Mouse (Mus musculus): ENCODE data around the gene Ttll12. TPM values are rescaled to one million over a fixed set of nuclear protein-coding genes. Genes with fewer than 3 reads are reported as not detected.

The Ttll12 gene
- total RNA-seq, 1 experiment from 2014 or later = 26.0 TPM

DNA sequence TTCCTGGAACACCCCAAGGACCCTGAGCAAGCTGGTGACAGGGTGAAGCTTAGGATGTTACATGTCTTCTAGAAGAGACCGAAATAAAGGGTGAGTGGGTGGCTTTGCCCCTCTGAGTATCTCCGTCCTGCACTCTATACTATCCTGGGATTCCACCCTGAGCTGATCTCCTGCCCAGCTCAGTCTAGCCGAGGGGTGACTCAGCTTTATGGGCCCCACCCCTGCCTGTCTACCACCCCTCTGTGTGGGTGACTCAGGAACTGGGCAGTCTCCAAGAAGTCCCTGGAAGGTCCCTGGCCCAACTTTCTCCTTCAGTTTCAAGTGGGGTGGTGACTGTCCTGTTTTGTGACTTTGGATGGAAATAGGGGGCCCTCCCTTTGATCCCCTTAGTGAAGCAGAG lies 29.5 kb downstream of the Ttll12 start:
- ATAC-seq (replicated peaks; ENCODE audit: low read depth, poor library complexity, severe bottlenecking) = no peak

DNA sequence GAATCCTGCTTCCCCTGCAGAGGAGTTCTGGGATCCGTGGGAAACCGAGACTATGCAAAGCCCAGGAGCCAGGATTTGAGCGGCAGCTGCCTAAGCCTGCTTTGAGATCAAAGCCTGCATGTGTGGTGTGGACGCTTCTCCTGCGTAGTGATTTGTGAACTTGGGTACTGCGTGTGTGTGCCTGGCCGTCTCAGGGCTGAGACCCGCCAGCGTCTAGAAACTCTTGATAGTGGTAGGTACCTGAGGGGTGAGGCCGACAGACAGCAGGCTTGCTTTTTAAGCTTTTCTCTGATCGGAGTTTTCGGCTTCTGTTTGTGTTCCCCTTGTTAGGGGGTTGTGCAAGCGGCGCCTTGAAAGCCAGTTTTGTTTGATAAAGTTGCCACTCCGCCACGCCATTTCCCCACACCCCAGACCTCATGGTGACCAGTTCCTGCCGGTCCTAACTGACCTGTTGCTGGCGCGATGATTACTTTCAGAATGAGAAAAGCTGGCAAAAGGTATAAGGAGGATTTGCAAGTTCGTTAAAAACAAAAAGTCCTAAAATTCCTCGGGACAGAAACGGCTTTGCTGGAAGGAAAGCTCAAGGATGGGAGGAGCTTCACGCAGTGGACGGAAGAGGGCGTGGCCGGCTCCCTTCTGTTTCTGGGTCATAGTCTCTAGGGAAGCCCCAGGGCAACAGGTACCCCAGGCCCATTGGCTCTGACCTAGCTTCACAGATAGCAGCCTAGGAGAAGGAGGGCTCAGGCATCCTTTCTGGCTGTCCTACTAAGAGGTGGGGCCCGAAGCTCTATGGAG lies 30.9 kb downstream of the Ttll12 start:
- ATAC-seq (replicated peaks; ENCODE audit: low read depth, poor library complexity, severe bottlenecking) = peak; percentile 42

DNA sequence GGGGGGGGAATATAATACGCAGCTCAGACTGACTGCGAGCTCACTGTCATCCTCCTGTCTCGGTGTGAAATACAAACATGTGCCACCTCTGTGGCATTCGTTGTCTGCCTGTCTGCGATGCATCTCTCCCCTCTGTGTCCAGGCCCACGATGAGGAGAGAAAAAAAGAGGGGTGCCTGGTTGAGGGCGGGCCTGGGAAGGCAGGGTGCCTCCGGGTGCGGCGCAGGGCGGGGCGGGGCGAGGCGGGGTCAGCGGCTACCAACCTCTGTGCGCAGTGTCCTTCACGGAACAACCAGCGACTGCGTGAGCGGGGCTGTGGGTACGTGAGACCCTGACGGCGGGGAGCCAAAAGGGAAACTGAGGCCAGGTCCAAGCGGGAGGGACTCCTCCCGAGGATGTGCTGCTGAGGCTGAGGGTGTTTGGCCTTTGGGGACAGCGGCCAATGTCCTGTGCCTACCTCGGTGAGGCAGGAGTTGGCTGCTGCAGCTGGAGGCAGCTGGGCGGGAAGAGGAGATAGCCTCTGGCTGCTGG lies 31.6 kb downstream of the Ttll12 start, which contains the start of the genes Tspo and Mcat:
Gene Tspo, plus strand, starts transcription at position 266 of the 530 bp plus-strand sequence.
Gene Mcat, minus strand, starts transcription at position 461 of the 530 bp plus-strand sequence.
- ATAC-seq (replicated peaks; ENCODE audit: low read depth, poor library complexity, severe bottlenecking) = peak; percentile 55

DNA sequence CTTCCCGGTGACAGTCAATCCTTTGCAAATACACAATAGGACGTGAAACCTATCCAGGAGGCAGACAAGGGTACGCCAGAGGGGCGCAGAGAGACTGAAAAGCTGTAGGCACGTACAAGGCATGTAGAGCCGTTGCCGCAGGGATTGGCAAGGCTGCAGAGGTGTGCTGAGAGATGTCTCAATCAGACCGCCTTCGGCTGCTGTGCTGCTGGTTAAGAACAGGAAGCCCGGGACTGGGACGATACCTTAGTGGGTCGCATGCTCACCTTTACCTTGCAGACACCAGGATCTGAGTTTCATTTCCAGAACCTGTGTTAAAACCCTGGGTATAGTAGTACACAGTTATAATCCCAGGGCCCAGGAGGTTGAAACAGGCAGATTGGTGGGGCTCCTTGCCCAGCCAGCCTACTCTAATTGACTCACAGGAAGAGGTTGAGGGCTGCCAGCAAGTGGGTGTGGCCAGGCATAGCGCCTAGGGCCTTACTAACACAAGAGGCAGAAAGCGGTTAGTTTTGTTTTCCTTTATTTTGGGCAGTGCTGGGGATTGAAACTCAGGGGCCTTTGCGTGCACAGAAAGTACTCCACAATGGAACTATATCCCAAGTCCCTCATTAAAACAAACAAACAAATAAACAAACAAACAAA lies 32.2 kb downstream of the Ttll12 start:
- ATAC-seq (replicated peaks; ENCODE audit: low read depth, poor library complexity, severe bottlenecking) = peak; percentile 73

DNA sequence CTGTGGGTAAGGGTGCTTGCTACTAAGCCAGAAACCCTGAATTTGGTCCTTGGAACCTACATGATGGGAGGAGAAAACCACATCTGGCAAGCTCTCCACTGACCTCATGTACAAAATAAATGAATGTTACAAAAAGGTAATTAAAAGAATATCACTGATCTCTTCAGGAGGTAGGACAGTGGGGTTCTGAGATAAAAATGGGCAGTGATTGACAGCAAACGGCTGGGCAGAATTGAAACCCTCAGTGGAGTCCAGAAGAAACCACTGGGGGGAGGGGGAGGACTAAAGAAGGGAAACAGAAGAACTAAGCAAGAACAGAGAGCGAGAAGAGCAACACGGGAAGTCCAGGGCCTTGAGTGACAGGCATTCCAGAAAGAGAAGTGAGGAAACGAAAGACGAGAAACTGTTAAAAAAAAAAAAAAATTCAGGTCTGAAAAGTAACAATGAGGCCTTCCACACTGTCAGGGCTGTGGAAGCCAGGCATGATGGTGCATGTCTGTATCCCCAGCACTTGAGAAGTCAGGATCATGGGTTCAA lies 33.9 kb downstream of the Ttll12 start:
- peak; percentile 23; the same call in 1 of the 2 replicates for ATAC-seq (replicated peaks; ENCODE audit: low read depth, poor library complexity, severe bottlenecking)

DNA sequence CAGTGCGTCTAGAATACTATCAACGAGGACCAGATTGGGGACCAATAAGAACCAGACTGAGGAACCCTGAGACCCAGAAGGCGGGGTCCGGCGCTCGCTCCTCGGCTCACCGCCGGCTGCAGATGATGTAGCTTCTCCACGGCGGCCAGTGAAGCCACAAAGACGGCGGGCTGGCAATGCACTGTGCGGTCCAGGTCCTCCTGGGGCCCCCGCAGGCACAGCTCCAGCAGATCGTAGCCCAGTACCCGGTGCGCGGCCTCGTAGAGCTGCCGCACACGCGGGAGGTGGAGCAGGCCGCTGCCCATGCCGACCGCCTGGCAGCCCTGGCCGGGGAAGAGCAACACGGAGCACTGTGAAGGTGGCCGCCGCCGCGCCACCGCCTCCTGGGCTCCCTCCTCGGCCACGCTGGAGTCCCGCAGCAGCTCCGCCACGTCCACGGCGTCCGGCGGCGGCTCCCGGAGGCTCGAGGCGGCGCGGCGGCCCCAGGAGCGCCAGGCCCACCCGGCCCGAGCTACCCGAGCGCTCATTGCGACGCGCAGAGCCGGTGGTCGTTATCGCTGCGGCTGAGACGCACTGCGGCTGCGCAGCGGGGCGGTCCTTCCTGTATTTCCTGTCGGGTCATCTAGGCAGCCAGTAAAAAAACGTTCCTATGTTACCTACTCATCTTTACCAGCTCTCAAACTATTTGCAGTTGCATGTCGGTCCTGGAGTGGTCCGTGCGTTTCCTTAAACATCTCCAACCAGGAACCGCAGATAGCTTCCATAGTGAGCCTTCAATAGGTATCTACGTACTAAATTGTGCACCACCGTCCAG lies 39.6 kb downstream of the Ttll12 start:
- ATAC-seq (replicated peaks; ENCODE audit: low read depth, poor library complexity, severe bottlenecking) = peak; percentile 85

DNA sequence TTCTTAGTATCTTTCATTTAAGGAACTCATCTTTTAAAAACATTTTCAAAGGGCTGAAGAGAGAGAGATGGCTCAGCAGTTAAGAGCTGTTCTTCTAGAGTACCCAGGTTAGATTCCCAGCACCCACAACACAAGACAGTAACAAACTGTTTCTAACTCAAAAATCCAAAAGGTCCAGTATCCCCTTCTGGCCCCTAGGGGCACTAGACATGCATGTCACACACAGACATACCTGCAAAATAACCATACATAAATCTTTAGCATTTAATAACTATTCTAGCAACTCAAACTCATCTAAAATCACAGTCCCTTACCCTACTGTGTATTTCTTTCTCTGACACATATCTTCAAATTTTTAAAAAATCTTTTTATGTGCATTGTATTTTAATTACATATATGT lies 41.1 kb downstream of the Ttll12 start:
- no peak for ATAC-seq (replicated peaks; ENCODE audit: low read depth, poor library complexity, severe bottlenecking)

DNA sequence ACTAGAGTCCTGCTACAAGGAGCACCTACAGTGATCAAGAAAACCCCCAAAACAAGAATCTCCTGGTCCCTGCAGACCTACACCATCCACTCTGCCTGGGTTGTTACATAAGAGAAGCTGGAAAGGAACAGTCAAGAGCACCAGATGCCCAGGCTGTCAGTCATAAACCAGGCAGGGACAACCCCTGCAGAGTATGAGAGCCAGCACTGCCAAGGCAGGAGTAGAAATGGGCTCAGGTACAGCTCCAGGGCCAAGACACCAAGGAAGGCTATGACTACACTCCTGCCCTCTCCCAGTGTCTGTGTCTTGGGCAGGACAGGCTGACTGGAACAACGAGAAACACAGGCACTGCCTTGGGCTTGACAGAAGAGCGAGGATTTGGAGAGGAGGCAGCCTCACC lies 44.8 kb downstream of the Ttll12 start:
- ATAC-seq (replicated peaks; ENCODE audit: low read depth, poor library complexity, severe bottlenecking) = no peak

DNA sequence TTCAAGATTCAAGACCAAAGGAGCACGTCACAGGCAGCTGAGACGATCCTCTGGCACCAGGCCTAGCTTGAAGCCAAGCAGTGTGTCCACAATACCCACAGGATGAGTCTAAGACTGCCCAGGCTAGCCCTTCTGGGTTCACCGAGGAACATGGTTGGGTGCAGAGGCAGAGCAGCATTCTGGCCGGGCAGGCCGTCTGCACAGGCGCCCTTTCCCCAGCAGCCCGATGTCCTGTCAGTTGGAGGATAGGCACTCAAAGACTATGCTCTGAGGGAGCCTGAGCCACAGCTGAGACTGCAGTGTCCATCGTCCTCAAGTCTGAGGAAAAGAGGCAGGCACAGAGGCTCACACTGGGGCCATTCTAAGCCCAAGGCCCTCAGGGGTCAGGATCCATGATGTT lies 47.8 kb downstream of the Ttll12 start:
- ATAC-seq (replicated peaks; ENCODE audit: low read depth, poor library complexity, severe bottlenecking) = no peak

DNA sequence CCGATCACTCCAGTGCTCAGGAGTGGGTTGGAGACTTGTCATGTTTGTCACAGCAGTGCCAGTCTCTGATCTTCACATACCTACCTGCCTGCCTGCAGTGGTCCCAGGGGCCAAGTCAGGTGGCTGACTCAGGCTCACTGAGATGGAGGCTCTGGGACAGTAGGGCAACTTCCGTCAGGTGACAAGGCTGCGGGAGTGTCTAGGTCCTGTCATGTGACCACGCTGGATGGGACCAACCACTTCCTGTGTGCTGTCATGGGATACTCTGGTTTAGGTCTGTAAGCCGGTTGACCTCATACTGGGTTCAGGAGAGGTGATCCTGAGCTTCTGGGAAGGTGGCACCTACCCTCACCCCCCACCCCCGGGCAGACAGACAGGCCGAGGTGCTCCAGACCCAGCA lies 48.9 kb downstream of the Ttll12 start:
- no peak for ATAC-seq (replicated peaks; ENCODE audit: low read depth, poor library complexity, severe bottlenecking)

DNA sequence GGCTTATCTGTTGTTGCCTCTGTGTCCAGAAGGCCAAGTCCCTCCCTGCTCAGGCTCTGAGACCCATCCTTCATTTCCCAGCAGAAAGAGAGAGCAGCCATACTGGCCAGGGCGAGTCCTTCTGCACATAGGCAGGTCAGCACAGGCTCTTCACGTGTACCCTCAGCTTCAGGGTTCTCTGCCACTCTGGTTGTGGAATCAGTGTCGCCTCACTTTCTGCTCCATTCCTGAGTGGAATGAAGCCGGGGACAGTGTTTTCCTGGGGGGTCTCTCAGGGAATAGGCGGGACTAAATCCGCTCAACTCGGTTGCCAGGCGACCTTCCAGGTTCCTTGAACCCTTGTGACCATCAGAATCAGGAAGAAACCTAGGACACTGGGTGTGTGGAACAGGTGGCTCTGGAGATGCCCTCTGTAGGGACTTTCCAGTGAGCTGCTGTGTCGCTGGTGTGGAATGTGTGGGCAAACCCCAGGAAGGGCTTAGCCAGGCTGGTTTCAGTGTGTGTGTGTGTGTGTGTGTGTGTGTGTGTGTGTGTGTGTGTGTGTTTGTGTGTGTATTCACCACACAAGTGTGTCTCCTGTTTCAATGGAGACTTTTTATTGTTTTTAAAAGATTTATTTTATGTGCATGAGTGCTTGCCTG lies 53.2 kb downstream of the Ttll12 start:
- no peak for ATAC-seq (replicated peaks; ENCODE audit: low read depth, poor library complexity, severe bottlenecking)

DNA sequence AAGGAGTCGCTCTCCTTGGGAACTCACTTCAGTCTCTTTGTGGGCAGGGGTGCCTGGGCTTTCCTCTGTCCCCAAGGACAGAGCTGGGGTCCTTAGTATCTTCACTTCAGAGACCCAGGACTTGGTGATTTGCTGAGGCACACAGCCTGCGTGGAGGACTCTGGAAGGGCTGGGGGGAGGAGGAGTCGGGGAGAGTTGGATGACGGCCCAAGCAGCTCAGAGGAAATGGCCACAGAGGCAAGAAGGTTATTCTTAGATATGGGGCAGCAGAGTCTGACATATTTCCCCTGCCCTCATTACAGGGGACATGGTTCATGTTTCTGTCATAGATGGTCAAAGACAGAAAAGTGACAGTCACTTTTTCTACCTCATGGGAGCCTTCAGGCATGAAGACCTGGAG lies 55.1 kb downstream of the Ttll12 start:
- peak; percentile 48; the same call in 1 of the 2 replicates for ATAC-seq (replicated peaks; ENCODE audit: low read depth, poor library complexity, severe bottlenecking)

DNA sequence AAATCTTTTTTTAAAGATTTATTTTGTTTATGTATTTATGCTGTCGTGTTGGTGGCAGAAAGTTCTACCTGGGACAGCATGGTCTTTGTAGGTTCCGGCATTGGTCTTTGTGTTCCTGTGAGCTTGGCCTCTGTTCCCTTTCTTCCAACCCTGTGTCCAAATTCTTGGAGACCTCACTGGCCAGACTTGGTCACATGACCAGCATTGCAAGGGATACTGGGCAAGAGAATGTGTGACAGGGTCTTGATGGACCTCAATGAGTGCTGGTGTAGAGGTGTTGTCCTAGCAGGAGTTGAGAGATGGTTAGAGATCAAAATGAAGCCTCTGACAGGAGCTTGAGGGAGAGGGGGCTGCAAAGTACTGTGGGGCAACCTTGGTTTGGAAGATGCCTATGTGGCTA lies 56.1 kb downstream of the Ttll12 start:
- ATAC-seq (replicated peaks; ENCODE audit: low read depth, poor library complexity, severe bottlenecking) = no peak

DNA sequence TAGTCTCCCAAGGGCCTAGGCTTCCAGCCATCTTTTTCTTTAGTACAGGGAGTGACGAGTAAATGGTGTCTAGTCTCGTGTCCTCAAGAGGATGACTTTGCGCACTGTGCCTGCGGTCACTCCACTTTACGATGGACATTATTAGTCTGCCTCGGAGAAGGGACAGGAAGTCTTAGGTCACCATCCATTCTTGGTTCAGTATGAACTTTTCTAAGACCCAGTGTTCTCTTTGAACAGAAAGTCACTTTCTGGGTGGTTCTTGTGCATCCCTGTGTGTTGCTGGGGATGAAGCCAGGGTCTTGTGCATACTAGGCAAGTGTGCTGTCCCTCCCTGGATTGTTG lies 59.1 kb downstream of the Ttll12 start:
- ATAC-seq (replicated peaks; ENCODE audit: low read depth, poor library complexity, severe bottlenecking) = no peak

DNA sequence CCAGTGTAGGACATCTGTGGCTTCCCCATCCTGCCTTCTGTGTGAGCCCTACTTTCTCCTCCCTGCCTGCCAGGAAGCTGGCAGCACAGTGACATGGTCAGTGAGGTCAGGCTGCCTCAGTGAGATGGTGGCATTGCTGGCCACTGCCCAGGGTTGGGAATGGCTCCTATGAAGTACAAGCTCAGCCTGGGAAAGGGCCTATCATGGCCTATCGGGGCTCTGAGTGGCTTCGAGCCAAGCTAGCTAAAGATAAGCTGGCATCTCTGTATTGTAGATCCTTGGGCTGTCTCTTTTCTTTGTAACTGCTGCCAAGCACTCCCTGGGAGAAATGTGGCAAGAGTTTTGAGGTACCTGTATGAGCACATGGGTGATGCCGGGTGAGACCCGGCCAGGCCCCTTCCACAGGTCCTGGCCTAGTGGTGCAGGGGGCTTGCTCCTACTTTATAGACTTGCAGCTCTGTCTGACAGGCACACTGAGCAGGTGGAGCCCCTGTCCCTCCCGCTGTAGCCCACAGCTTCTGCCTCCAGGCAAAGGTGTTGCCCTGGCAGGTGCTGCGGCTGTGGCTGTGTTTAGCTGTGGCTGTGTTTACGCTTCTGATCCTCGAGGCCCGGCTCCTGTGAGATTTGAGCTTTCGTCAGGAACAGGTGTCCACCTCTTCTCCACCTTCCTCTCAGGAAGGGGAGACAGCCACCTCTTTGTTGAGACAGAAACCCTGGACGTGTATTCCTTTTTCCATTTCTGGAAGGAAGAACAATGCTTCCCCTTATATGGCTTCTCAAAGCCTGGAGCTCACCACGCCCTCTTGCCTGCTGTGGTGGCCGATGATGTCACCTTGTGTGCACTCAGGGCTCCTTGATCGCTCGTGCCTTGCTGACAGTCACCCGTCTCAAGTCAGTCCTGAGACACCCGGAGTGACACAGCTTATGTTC lies 59.7 kb downstream of the Ttll12 start:
- ATAC-seq (replicated peaks; ENCODE audit: low read depth, poor library complexity, severe bottlenecking) = no peak

DNA sequence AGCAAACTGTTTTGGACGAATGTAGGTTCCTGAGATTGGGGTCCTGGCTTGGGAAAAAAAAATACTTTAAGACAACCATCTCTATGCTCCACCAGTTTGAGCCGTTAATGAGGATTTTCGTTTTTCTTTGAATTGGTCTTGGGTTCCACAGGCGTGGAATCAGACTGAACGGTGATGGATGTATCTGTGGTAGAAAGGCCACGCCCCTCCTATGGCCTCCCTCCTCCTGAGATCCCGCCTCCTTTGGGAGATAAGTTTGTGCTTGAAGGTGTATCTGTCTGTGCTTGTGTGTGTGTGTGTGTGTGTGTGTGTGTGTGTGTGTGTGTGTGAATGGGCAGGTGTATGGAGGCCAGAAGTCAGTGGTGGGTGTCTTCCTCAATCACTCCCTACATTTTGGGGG lies 62.4 kb downstream of the Ttll12 start:
- ATAC-seq (replicated peaks; ENCODE audit: low read depth, poor library complexity, severe bottlenecking) = no peak

DNA sequence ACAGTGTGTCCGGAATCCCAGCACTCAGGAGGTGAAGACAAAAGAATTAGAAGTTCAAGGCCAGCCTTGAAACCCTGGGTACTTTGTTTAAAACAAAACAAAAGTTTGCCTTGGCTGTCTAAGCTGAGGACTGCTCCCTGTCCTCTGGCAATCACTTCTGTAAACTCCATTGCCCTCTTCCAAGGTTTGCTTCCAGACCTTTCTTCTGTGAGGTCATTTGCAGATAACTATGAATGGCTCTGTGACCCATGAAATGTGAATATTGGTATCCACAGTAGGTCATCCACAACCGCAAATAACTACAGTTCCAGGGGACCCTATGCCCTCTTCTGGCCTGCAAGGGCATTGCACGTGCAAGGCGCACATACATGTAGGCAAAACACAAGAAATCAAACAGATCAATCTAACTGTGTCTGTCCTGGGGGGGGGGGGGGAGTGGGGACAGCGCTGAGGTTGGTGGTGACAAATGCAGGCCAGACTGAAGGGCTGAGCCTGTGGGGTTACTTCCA lies 62.9 kb downstream of the Ttll12 start:
- ATAC-seq (replicated peaks; ENCODE audit: low read depth, poor library complexity, severe bottlenecking) = no peak

DNA sequence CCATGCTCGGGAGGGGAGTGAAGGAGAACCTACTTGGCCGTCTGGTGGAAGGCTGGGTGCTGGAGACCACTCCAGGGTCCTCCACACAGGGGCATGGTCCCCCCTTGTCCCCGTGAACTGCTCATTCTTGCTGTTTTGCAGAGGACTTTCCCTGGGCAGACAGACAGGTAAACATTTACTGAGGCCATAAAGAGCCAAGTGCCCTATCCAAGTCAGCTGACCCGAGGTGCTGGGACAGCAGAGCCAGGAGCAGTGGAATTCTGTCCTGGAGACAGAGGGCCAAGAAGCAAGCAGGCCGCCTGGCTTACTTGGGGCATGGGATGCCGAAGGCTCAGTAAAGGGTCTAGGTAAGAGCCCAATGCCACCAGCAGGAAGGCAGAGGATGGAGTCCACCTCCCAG lies 64.3 kb downstream of the Ttll12 start:
- ATAC-seq (replicated peaks; ENCODE audit: low read depth, poor library complexity, severe bottlenecking) = no peak

DNA sequence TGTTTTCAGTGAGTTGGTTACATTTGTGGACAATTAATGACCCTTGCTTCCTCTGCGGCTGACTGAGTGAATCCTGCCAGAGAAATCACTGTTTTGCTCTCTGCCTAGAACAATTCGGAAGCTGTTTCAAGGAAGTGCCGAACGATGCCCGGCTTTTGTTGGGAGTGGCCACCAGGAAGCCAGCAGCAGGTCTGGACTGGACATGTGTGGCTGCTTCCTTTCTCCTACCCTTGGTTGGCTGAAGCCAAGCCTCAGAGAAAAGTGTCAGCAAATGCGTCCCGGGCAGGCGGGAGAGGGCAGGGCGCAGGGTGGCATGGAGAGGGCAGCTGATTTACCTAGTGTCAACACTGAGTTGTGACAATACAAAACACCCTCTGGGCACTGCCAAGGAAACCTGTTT lies 64.7 kb downstream of the Ttll12 start:
- no peak for ATAC-seq (replicated peaks; ENCODE audit: low read depth, poor library complexity, severe bottlenecking)

Data from common myeloid progenitor, adult 5-6 weeks (primary cell).